Mouse (Mus musculus) hindbrain, embryonic 11.5 days (tissue): ENCODE results near the gene Setd5. TPM values are rescaled to one million over a fixed set of nuclear protein-coding genes. Genes with fewer than 3 reads are reported as not detected.

Experiments
- ATAC-seq: fragments of 200-750 bp; cut with Nextera tagmentation; 2 replicates; pipeline ENCODE4 v1.8.0; 2017; ENCODE audit warnings: mild to moderate bottlenecking, moderate TSS enrichment, moderate library complexity; ENCODE audit not compliant: low FRiP score
- DNase-seq: peaks from one replicate; pipeline ENCODE4 v3.0.0-alpha.2; 2015; ENCODE audit warnings: low spot score
- H3K27ac ChIP-seq: fragments of 300-500 bp; sonication (generic); 2 replicates; pipeline ENCODE4 v1.5.1; 2014; ENCODE audit warnings: mild to moderate bottlenecking, low read depth, low read length
- H3K27me3 ChIP-seq: fragments of 300-500 bp; sonication (generic); 2 replicates; pipeline ENCODE4 v1.6.1; 2014; ENCODE audit warnings: mild to moderate bottlenecking, low read length, moderate library complexity, mixed read lengths; ENCODE audit not compliant: control insufficient read depth, insufficient read depth
- H3K36me3 ChIP-seq: fragments of 300-500 bp; sonication (generic); 2 replicates; pipeline ENCODE4 v1.6.1; 2014; ENCODE audit warnings: mild to moderate bottlenecking, low read length, moderate library complexity, mixed read lengths; ENCODE audit not compliant: control insufficient read depth, insufficient read depth
- H3K4me1 ChIP-seq: fragments of 300-500 bp; sonication (generic); replicated peaks from 2 replicates; pipeline ENCODE4 v1.6.1; 2014; ENCODE audit warnings: low read length, mixed read lengths; ENCODE audit not compliant: control insufficient read depth, insufficient read depth
- H3K4me2 ChIP-seq: fragments of 300-500 bp; sonication (generic); replicated peaks from 2 replicates; pipeline ENCODE4 v1.6.1; 2014; ENCODE audit warnings: mild to moderate bottlenecking, low read depth, low read length
- H3K4me3 ChIP-seq: fragments of 300-500 bp; sonication (generic); 2 replicates; pipeline ENCODE4 v1.5.1; 2014; ENCODE audit warnings: low read depth, low read length
- H3K9ac ChIP-seq: fragments of 300-500 bp; sonication (generic); 2 replicates; pipeline ENCODE4 v1.6.1; 2014; ENCODE audit warnings: low read depth, low read length
- H3K9me3 ChIP-seq: fragments of 300-500 bp; sonication (generic); 2 replicates; pipeline ENCODE4 v1.6.1; 2016; ENCODE audit warnings: low read length; ENCODE audit not compliant: control insufficient read depth
- WGBS: fragments of 180-500 bp; shearing (Covaris S2); extraction: QIAGEN DNeasy Blood & Tissue Kit; methylation state at CpG from one replicate; pipeline ENCODE4 v1.1.7; 2014; 5-methylcytosine and 5-hydroxymethylcytosine counted together
- polyA plus RNA-seq: library from polyadenylated mRNA; unstranded; fragments of >200 nt; fragmentation: Nextera tagmentation; extraction: Ambion mirVana; gene quantifications from 2 replicates; pipeline ENCODE4 v1.2.1, GENCODE M21; 2014

Gene Setd5
- polyA plus RNA-seq, 1 experiment from 2014 or later = 91.1 TPM

DNA sequence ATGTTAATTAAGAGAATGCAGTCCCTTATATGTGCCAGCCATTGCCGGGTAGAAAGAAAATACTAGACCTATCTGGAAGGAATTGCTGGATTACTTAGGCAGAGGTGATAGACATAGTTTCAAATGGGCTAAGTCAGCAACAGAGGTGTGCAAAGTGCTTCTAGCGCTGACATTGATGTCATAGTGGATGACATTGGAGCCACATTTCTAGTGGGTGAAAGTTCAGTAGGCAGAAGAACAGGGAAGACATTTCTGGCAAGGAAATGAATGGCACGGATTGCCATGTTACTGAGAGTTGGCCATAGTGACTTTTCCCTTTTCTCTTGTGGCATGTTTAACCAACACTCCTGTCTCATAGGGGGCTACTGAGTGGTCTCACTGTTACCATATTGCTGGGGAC, 12.0 kb upstream of the Setd5 start:
- DNase-seq (no peak), ATAC-seq (no peak)
- Histone ChIP-seq H3K27me3 (no peaks in the 10 kb centered on the region), H3K36me3 (peaks cover 4% of the 10 kb centered on the region), H3K4me3 (no peak overlapping the region), H3K4me1 (no peaks in the 10 kb centered on the region), H3K9ac (no peak overlapping the region), H3K4me2 (no peak overlapping the region), H3K9me3 (no peaks in the 10 kb centered on the region), H3K27ac (no peak overlapping the region)
- WGBS = 93% methylated on average over 3 of the region's 3 CpGs

DNA sequence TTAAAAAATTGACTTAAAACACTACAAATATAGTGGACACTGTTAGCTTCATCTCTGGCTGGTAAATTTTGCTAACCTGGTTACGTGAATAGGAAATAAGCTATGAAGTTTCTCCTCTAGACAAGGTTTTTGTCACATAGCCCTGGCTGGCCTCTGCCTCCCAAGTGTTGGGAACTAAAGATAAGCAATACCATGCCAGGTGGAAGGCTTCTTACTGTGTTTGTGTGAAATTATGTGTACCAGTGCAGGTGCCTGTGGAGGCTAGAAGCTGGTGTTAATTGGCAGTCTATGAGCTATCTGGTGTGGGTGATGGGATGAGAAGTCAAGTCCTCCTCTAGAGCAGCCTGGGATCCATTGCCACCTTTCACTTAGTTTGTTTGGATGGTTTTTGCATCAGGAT, 8.0 kb upstream of the Setd5 start:
- no peak overlapping the region for H3K4me3 ChIP-seq
- no peaks in the 10 kb centered on the region for H3K4me1 ChIP-seq
- ATAC-seq (no peak), DNase-seq (no peak)
- no peaks in the 10 kb centered on the region for H3K9me3 ChIP-seq
- no peak overlapping the region for H3K27ac ChIP-seq
- WGBS = 100% methylated on average over 1 of the region's 1 CpGs
- no peak overlapping the region for H3K4me2 ChIP-seq
- no peaks in the 10 kb centered on the region; the same call in 1 of the 2 replicates for H3K36me3 ChIP-seq
- H3K27me3 ChIP-seq = no peaks in the 10 kb centered on the region
- no peak overlapping the region for H3K9ac ChIP-seq

DNA sequence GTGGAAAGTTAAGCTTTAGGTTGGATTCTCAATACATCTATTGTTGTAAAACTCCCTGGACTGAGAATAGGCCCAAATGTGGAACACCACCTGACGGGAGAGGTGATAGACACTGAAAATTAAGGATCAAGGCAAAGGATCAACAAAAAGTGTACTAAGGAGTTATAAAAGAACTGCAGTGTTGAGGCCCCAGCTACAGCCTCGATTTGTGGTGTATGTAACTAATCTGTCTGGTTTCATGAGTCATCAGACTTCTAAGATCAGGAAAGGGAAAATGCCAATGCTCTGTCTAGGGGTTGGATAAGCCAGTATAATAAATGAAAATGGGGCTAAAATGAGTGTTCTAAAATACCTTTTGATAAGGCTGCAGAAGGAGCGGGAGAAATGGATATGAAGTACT, 1.9 kb upstream of the Setd5 start:
- H3K9me3 ChIP-seq = no peaks in the 10 kb centered on the region
- ATAC-seq = no peak

DNA sequence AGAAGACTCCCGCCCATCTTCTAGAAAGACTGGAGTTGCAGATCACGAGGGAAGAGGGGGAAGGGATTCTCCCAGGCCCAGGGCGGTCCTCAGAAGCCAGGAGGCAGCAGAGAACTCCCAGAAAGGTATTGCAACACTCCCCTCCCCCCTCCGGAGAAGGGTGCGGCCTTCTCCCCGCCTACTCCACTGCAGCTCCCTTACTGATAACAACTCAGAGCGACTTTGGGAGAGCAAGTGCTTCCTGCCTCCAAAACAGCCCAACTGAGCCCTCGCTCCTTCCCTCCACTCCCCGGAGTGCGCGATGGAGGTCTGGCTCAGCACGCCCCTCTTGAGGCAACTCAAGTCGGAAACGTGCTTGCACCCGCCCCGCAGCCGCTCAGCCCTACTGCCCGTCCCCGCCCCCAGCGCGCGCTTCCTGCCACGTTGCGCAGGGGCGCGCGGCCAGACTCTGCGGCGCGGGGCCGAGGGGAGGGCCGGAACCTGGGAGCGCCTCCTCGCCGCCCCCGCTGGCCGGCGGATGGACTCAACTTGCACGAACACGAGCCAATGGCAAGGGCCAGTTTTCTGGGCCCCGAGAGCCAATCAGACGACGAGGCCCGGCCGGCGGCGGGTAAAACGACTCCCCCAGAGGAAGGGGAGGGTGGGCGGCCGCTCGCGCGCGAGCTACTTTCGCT, 1.0 kb upstream of the Setd5 start:
- no peaks in the 10 kb centered on the region for H3K9me3 ChIP-seq
- no peaks in the 10 kb centered on the region for H3K36me3 ChIP-seq
- peaks cover 3% of the 10 kb centered on the region; the same call in 1 of the 2 replicates for H3K4me1 ChIP-seq
- DNase-seq (peak; percentile 96), ATAC-seq (peak; percentile 89)
- peak overlapping the region; percentile 66 for H3K4me2 ChIP-seq
- WGBS = 0% methylated on average over 49 of the region's 55 CpGs
- no peaks in the 10 kb centered on the region for H3K27me3 ChIP-seq
- H3K4me3 ChIP-seq = peak overlapping the region; percentile 85
- peak overlapping the region; percentile 100 for H3K27ac ChIP-seq
- peak overlapping the region; percentile 75 for H3K9ac ChIP-seq

More for the DNA sequence above, 1.9 kb upstream of the Setd5 start:
- H3K4me3 ChIP-seq = peak overlapping the region; percentile 85
- H3K27me3 ChIP-seq = no peaks in the 10 kb centered on the region
- WGBS = 38% methylated on average over 3 of the region's 3 CpGs
- H3K4me1 ChIP-seq = peaks cover 3% of the 10 kb centered on the region; the same call in 1 of the 2 replicates
- peak overlapping the region; percentile 66 for H3K4me2 ChIP-seq
- no peak for DNase-seq
- peak overlapping the region; percentile 75 for H3K9ac ChIP-seq
- H3K36me3 ChIP-seq = no peaks in the 10 kb centered on the region
- peak overlapping the region; percentile 100; the same call in 1 of the 2 replicates for H3K27ac ChIP-seq

DNA sequence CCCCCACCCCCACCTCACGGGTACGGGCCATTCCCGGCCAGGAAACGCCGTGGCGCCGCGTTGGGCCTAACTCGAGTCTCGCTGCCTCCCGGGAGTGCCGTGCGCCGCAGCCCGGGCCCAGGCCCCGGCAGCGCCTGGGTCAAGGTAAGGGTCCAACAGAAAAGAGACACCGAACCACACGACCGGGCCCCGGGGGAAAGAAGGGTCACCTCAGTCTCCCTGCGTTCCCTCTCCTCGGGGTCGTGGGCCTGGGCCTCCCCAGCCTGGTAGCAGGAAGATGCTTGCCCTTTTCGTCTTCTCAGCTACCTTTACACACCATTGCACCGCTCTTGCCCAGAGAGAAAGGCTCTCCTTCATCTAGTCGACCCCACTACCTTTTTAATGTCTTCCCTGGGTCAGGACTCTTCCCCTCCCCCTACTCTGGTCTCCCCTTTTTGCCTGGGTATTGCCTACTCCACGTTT, 435 bp downstream of the Setd5 start:
- Histone ChIP-seq H3K36me3 (no peaks in the 10 kb centered on the region), H3K4me3 (peak overlapping the region; percentile 85), H3K4me1 (peaks cover 3% of the 10 kb centered on the region; the same call in 1 of the 2 replicates), H3K9me3 (no peaks in the 10 kb centered on the region), H3K9ac (peak overlapping the region; percentile 97), H3K27me3 (no peaks in the 10 kb centered on the region), H3K27ac (peak overlapping the region; percentile 100), H3K4me2 (peak overlapping the region; percentile 66)
- WGBS = 0% methylated on average over 25 of the region's 28 CpGs
- ATAC-seq = no peak; the same call in 1 of the 2 replicates
- DNase-seq = no peak

DNA sequence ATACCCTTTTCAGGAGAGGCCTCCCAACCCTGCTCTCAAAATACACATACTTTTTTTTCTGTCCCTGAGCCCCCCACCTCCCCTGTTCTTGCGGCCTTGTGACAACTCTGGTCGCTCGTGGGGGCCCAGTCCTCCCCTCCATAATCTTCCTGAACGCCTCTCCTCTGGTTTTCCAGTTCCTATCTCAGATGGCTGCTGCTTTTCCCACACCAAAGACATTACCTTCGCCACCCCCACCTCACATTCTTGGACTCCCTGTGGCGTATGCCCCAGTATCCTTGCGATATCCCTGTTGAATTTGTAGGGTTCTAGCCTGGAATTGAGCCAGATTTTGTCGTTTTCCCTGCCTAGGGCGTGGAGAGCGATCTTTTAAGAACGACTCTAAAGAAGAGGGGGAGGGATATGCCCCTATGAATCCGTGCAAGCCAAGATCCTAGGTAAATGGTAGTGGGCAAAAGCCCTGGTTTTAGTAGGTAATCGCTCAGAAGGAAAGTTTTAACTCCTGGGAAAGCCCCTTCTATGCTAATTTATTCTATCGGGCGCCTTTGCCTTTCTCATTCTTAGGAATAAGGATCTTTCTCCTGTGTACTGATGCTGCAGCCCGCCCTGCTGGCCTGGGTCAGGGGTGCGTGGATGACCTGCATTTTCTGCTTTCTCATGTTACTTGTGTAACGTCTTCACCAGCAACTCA, 1.0 kb downstream of the Setd5 start:
- Histone ChIP-seq H3K4me2 (peak overlapping the region; percentile 66), H3K27me3 (no peaks in the 10 kb centered on the region), H3K27ac (peak overlapping the region; percentile 100), H3K36me3 (no peaks in the 10 kb centered on the region), H3K9ac (peak overlapping the region; percentile 97), H3K4me1 (peaks cover 3% of the 10 kb centered on the region; the same call in 1 of the 2 replicates), H3K4me3 (peak overlapping the region; percentile 85), H3K9me3 (no peaks in the 10 kb centered on the region)
- ATAC-seq (no peak), DNase-seq (peak; percentile 55)
- 0% methylated on average over 18 of the region's 18 CpGs for WGBS

DNA sequence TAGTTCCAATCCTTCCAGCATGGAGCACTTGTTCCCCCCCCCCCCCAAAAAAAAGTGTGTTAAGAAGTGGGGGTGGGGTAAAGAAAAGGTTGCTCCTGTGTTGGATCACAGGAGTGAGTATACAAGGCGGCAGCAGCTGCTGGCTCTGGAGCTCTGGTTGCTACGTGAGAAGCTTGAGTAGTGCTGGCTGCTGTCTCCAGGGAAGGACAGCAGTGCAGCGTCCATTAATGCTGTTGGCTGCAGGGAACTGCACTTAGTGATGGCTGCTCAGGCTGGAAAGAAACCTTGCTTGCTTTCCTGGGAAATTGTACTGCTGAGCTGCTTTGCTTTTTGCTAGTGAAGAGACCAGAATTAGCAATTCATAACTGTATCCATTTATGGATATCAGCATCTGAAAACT, 2.3 kb downstream of the Setd5 start:
- ATAC-seq (no peak), DNase-seq (peak; percentile 71)
- 0% methylated on average over 3 of the region's 3 CpGs for whole genome bisulfite sequencing
- Histone ChIP-seq H3K36me3 (no peaks in the 10 kb centered on the region), H3K9me3 (no peaks in the 10 kb centered on the region), H3K4me2 (peak overlapping the region; percentile 66), H3K27ac (peak overlapping the region; percentile 72), H3K9ac (peak overlapping the region; percentile 53), H3K4me1 (peaks cover 3% of the 10 kb centered on the region; the same call in 1 of the 2 replicates), H3K27me3 (no peaks in the 10 kb centered on the region), H3K4me3 (peak overlapping the region; percentile 85)

DNA sequence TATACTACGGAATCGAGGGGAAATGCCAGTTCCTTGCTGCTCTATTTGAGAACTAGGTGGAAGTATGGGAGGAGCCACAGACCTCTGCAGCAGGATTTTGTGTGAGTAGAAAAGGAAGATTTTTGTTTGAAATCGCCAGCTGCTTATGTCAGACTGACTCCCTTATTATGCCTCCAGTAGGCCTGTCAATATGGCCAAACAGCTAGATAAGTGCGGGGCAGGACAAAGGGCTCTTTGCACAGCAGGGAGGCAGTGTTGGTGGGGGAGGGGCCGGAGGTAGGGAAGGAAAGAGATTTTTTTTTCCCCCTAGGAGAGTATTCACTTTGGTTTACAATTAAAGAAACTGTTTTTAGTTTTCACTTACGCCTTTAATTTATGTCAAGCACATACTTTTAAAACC, 5.1 kb downstream of the Setd5 start:
- no peak overlapping the region for H3K4me3 ChIP-seq

More for the DNA sequence above, 5.1 kb downstream of the Setd5 start:
- 15% methylated on average over 6 of the region's 6 CpGs for WGBS
- Histone ChIP-seq H3K9ac (peak overlapping the region; percentile 16; the same call in 1 of the 2 replicates), H3K4me2 (peak overlapping the region; percentile 16), H3K27me3 (no peaks in the 10 kb centered on the region), H3K4me1 (no peaks in the 10 kb centered on the region), H3K27ac (peak overlapping the region; percentile 65), H3K36me3 (no peaks in the 10 kb centered on the region), H3K9me3 (no peaks in the 10 kb centered on the region)
- DNase-seq = peak; percentile 77
- ATAC-seq = peak; percentile 48; the same call in 1 of the 2 replicates
